Mouse (Mus musculus) cerebellum, postnatal 25 days (tissue): ENCODE data around the gene Drc3.
"Not testable (repeated sequence)": the region's sequence is repeated elsewhere in the genome, so short reads cannot be mapped to it uniquely, and the experiment has no call there.

Source experiments
- DNase-seq, 2 experiments: peaks; one replicate each; pipeline ENCODE4 v3.0.0; 2021; ENCODE audit warnings: mixed read lengths in 2 of 2

Drc3 gene

DNA sequence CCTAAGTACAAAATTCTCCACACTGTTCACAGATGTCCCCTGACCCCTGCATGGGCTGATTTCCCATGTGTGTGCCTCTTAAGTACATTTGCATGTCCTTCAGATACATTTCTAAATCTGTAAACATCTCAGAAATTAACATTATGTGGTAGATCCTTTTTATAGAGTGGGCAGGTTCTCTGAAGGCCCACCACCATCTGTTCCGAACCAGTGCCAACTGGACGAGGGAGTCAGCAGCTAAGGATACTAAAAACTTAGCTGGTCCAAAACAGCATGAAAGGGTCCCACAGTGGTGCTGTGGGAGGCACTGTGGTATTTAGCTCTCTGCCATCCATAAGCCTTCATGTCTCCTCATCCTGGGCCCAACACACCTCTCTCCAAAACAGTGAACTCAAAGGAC, 44.0 kb downstream of the Drc3 start:
- peak in 1 of 2 experiments; percentile 28 for DNase-seq

DNA sequence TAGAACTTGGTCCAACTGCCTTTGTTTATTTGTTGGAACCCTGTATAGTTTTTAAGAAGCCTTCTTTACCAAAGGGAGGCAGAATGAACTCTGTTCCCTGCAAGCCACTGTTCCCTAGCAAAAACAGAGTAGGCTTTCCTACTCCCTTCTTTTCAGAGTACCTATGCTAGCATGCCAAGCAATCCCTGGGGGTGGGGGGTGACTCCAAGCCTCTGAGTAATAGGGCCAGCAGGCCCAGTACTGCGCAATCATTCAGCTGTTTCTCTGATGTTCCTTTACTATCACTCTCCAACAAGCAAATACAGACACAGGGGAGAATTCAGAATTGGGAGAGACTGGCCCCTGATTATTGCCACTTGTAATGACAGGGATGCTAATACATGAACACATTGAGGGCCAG, 53.5 kb downstream of the Drc3 start:
- DNase-seq: no peak

DNA sequence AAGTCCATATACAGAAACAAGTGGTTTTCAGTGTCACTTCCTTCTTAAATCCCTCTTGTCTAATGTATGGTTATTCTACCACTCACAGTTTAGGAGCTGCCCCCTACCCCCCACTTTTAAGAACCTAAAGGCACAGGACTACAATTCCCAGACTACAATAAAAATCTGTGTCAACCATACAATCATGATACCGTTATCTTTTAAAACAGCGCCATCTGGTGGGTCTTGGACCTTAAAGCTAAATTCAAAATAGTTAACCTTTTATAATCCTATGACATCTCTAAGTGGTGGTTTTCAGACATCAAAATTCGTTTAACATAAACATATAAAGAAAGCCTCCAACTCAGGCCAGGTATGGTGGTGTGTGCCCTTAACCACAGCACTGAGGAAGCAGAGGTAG, 59.0 kb downstream of the Drc3 start:
- DNase-seq: peak; percentile 53 to 80

DNA sequence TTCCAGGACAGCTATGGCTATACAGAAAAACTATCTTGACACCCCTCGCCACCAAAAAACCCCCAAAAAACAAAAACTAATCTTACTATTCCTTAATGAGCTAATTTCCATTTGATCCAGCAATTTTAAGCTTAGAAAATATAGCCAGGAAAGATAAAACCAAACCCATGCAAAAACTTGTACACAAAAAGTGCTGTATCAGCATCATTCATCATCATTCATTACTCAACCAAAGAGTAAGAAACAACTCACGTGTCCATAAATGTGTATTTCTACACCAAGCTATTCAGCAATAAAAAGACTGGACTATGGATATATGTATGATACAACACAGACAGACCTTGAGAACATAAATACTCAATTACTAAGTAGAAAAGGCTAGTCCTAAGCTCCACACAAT, 59.8 kb downstream of the Drc3 start:
- no peak for DNase-seq

DNA sequence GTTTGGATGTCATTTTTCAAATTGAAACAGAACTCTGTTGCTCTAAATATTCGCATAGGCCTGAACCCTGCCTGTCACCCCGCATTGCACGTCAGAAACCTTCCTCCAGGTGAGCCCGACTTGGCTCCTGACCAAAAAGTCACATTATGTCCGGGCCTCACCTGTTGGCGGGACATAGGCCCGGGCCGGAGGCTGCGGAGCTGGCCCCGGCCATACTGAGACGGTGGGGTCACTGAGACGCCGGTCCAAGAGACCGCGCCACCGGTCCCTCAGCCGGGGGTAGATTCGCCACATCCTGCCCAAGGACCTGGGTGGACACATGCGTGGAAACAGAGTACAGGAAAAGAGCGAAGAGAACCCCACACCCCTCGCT, 63.4 kb downstream of the Drc3 start:
- no peak for DNase-seq

DNA sequence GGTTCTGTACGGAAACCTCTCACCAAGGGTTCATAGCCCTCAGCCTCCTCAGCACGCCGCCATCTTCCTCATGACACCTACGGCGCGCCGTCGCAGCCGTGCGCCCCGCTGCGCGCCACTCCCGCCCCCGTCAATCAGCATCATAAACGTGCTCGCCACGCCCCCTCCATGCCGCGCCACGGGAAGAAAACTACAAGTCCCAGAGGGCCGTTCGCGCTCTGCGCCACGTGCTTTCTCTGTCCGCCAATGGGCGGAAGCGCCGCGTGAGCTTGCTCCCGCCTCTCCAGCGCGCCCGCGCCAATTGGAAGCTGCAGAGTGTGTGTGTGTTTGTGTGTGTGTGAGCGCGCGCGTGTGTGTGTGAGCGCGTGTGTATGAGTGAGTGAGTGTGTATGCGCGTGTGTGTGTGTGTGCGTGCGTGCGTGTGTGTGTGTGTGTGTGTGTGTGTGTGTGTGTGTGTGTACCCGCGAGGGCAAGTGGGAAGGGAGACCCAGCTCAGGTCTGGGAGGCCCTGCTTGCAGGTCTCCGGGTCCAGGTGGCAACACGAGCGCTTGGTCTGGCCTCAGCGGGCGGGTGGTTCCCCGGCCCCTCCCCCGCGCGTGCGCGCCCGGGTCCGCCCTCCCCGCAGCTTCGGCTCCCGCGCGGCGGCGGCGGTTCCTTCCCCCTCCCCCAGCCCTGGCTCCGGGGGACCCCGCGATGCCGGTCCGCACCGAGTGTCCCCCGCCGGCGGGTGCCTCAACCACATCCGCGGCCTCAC, 64.0 kb downstream of the Drc3 start, which contains the start of gene Gid4:
Gene Gid4, plus strand, starts transcription at position 183 of the 754 bp plus-strand sequence.
- DNase-seq: peak; percentile 99

DNA sequence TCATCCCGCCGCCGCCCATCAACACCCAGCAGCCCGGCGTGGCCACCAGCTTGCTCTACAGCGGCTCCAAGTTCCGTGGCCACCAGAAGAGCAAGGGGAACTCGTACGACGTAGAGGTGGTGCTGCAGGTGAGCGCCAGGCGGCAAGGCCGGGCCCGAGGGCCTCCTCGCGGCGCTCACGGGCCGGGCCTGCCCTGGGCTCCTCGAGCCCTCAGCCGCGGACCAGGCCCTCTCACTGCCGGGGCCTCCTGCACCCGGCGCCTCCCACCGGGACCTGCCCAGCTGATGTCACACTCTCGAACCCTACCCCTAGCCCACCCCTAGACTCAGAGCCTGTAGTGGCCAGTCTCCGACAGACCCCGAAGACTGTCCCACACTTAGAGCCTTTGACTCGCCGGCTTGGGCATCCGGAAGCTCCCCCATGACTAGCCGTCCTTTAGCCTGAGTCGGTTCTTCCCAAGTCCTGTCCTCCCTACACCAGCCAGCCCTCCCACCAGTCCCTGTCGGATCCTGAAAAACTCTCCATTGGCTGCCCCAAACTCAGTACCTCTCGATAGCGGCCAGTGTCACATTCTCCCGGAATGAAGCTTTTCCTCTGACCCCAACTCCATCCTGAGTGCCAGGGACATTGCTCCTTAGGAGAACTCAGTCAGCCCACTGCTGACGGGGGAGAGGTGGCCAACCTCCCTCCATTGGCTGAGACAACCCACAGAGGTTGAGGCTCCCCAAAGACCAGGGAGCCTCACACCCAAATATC, 64.8 kb downstream of the Drc3 start, which contains the start of gene Atpaf2:
Gene Atpaf2, minus strand, starts transcription at position 741 of the 756 bp plus-strand sequence.
- no peak for DNase-seq

DNA sequence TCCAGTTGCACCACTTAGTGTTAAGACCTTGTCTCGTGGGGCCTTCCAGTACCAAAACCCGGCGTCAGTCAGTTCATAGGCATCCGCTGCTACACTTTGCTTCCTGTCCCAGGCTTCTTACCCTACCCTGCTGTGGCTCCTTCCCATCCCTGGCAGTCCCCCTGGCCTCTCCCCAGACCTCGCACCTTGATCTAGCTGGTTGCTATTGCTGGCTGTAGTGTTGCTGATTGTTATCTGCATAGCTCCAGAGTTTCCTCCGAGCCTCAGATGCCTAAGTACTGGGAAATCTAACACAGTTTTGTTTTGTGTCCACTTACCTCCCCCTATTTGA, 65.3 kb downstream of the Drc3 start:
- DNase-seq: peak in 1 of 2 experiments; percentile 17

DNA sequence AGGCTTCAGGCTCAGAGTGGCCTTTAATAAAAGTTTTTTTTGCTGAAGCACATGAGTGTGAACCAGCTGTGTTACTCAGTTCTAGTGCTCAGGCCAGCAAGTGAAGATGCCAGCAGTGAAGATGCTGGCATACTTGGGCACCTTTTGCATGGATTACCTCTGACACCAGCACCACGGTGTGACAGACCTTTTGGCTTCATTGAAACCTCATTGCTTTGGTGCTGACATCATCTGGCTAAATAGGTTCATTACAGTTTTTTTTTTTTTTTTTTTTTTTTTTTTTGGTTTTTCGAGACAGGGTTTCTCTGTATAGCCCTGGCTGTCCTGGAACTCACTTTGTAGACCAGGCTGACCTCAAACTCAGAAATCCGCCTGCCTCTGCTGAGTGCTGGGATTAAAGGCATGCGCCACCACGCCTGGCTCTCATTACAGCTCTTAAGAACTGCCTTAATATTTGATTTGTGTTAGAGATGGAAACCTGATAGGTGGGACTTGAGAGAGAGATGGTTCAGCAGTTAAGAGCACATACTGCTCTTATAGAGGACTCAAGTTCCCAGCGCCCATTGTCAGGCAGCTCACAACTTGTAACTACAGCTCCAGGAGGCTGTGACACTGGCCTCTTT, 69.0 kb downstream of the Drc3 start:
- peak in 1 of 2 experiments; percentile 16 for DNase-seq

DNA sequence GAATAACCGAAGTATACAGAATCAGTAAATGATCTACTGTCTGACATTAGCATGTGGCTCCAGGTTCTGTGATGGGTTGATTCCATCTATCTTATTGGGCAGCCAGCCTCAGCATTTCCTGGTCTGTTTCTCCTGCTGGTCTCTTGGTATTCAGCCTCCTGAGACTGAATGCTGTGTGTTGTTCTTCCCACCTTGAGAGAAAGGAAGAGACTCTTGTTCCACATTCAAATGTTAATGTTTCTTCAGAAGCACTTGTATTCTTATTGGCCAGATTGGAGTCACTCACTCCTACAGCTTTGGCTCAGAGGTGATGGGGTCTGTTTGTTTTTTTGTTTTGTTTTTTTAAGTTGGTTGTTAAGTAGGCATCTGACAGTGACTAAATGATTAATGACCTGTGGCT, 69.9 kb downstream of the Drc3 start:
- no peak for DNase-seq

DNA sequence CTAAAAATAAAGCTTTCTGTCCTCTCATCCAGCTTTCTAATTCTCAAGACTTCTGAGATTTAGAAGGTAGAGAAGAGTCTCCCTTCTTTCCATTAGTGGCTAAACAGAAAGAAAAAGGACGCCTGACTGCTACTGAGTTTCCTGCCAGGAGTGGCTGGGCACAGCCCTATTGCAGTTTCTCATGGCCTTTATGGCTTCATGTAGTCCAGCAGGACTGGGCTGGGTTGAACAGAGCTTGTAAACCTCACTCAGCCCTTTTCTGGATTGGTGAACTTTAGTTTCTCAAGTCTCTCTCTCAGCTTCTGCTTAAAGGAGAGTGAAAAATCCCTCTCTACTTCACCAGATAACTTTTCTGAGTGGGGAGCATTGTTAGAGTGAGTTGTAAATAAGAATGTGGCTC, 73.3 kb downstream of the Drc3 start:
- DNase-seq: no peak

DNA sequence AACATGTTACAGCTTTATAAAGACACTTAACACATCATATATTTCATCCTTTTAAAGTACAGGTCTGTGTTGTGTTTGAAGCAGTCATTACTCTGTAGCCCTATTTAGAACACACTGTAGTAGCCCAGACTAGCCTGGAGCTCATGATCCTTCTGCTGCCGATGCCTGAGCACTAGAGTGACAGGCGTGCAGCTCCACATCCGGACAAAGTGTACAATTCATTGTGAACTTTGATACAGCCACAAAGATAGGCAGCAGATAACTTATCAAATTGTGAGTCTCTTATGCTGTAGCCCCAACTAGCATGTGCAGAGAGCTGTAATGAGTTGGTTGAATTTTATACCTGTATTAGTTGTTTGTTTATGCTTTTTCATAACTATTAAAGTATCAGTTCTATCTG, 74.5 kb downstream of the Drc3 start:
- DNase-seq: no peak

DNA sequence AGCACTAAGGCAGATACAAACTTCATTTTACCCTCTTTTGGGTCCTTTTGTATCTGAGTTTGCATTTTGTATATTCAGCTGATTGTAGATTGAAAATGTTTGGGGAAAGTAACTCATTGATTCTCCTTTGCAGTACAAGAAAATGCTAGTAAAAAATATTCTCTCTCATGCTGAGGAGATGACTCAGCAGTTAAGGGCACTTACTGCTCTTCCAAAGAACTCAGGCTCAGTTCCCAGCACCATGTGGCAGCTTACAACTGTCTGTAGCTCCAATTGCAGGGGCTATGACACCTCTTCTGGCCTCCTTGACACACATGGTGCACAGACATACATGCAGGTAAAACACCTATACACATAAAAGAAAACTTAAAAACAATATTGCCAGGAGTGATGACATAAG, 80.4 kb downstream of the Drc3 start:
- no peak for DNase-seq

DNA sequence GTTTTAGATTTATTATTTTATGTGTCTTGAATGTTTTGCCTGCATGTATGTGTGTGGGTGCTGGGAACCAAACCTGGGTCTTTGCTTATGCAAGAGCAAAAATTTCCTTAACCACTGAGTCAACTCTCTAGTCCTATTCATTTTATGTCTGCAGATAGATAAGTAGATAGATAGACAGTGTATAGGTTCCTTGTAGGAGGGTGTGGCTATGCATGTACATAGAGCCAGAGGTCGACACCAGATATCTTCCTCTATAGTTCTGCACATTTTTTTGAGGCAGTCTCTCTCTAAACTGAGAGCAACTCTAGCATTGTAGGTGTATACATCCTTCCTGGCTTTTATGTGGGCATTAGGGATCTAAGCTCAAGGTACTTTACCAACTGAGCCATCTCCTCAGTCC, 82.0 kb downstream of the Drc3 start:
- DNase-seq: no peak

DNA sequence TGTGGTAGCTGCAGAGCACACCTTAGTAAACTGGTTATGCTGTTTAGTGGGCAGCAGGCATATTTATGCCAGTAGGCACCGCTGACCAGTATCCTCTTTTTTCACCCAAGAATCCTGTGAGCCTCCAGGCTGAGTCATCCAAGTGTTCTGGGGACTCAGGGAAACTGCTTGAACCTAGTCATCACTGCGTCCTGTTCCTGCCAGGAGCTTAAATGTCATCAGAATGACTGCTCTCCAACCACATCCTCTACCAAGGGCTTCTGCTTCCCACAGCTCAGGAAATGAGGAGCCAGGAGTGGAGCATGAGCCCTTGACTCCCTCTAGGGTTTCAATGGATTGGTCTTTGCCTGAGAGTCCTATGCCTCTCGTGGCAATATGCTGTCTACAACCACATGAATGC, 83.5 kb downstream of the Drc3 start:
- no peak for DNase-seq

DNA sequence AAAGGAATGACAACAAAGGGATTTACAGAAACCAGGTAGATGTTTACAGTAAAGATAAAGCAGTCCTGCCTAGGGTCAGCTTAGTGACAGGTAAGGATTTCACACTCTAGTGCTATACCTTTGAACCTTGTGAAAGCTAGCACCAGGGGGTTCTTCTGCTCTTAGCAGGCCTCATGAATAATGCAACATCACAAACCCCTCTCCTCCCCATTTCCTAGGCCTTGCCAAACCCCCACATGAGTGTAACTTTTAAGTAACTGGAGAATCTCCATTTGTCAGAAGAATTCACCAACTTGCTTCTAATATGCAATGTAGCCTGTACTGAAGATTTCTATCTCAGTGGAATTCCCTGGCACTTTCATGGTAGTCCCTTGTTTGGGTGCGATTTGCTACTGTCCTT, 86.5 kb downstream of the Drc3 start:
- DNase-seq: not testable (repeated sequence)

DNA sequence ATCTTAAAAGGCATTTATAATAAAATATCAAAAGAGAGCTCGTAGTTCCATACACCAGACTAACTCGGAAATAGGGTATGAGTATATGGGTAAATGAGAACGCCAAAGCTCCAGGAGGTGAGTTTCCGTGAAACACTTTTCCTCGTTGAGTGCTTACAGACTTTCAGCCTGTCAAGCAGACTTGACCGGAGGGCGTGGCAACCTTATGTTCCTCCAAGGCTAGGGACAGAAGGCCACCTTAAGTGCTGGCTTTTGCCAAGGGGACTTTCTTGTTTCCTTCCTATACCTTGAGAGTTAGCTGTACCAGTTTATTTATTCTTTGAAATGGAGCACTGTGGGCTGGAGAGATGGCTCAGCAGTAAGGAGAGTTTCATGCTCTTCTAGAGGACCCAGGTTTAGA, 87.0 kb downstream of the Drc3 start:
- no peak for DNase-seq

DNA sequence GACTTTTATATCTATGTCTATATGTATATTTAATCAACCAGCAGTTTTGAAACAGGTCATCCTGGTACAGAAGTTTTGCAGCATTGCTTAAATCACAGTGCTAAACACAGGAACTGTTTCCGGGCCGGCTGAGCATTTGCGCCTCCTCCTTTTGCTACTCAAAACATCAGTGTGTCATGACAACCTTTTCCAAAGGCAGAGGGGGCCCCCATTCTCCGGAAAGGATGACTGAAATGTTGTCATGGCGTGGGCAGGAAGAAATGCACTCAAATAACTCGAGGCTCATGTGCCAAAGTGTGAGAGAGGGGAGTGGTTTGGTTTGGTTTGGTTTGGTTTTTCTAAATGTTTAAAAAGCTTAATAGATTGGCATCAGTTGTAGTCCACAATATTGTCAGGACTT, 89.8 kb downstream of the Drc3 start:
- DNase-seq: no peak
